Mouse (Mus musculus) NIH3T3 (cell line): ENCODE results near the gene Dmbx1.

Experiments used
- DNase-seq: peaks from one replicate; pipeline ENCODE4 v3.0.0-alpha.2; 2012; ENCODE audit warnings: low read depth

Gene Dmbx1

DNA sequence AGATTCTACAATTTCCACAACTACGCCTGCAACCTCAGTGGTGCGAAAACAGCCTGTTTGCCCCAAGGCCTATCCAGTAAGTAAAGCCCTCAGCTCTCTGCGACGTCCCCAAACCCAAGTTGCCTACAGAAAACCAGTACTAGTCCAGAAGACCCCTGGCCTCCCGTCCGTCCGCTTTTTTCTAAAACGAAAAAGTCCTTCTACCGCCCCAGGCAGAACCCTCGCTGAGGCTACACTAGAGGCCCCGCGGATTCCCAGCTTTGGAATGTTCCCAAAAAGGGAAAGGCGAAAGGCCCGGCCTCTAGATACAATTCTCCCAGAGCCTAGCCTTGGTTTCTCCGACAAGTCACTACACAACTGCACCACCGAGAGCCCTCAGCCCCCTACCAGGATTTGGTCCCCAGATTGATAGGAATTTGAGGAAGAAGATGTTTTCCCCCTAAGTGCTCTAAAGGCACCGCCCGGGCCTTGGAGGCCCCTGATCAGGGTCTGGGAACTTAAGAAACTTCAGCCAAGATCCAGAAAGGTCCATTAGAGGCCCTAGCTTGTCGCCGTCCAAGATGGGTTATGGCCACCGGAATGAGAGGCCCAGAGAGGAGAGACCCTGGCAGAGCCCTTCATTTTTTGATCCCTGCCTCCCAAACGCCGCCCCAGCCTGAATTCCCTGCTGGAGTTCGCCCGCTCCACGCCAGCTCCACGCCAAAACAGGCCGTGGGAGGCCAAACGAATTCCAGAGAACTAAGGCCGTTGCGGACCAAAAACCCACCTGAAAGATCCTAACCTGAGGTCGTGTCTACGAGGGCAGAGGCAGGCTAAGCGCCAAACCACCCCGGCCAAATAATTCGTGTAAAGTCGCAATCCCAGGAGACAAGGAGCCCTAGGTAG is 1.2 kb downstream of the Dmbx1 start:
- DNase-seq, result no peak

DNA sequence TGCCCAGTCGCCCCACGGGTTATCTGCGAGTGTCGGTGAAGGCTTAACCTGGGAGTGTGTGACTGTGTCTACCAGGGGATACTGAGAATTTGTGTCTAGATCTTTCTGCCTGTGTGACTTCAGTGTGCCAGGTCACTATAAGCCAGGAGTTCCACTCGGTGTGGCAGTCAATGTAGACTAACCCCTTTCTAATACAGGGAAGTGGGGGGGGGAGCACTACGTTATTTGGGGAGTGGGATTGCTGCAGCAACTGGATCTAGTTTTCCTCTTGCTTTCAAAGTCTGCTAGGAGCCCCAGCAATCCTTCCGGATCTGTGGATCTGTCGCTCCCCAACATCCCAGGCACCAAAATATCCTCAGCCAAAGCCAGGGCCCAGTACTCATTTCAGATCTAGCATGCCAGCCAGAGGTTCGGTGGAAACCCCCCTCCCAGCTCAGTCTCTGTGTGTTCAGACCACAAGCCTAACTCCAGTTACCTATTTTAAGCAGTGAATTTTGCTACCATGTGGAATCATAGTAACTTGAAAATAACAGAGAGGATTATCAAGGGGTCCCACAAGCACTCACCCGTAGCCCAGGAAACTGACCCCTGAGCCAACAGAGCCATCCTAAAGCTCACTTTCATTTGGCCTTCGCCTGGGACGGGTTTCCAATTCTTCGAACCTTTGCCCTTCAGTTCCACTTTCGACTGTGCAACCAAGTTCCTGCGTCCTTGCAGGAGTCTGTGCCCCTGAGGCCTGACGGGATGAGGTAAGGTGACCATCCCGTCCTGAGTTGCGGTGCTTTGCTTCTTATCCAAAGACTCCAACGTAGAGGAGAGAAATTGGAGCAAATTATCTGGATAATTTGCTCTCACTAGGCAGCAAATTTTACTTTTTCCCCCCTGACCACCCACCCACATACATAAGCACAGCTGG is 2.4 kb downstream of the Dmbx1 start:
- no peak for DNase-seq

DNA sequence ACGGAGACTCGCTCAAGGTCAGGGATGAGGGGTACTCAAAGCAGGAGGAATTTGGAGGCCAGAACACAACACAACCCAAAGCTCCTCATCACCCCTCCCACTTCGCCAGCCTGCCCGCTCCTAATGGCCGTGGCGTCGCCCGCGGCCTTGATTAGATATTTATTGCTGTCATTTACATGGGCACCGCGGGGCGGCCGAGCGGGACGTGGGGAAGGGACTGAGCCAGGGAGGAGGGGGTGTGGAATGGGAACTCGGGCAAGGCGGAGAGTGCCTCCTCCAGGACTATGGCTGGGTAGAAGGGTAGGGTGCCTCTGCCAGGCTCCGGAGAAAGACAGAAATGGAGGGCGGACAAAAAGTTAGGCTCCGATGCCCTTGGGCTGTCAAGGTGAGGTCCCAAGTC is 3.1 kb downstream of the Dmbx1 start:
- no peak for DNase-seq

DNA sequence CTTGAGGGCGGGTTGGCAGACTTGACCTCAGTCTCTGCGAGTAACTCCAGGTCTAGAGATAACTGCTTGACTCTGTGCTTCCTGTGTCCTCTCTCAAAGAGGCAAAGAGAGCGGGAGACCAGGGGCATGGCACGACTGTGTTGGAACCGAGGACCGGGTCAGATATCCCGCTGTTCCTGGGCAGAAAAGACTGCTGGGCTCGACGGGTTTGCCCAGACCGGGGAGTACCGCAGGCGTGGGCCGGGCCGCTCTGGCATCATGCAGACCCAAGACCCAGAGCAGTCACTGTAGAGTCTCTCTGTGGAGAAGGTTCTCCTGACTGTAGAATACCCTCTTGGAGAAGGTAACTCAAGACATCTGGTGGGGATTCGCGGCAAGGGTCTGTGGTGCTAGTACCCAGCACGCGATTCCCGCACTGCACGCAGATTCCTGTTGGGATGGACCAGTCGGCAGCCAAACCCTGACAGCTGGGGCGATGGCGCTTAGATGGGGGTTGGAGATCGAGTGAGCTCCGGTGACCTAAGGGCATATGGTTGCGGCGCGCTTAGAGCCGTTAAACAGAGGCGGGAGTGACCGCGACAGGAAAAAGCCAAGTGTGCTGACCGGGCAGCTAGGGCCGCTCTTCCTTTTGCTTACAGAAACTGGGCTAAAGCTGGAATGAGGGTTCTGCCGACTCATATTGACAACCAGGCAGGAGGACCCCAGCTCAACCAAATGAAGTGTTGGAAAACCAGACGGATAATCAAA is 3.7 kb downstream of the Dmbx1 start:
- no peak for DNase-seq

DNA sequence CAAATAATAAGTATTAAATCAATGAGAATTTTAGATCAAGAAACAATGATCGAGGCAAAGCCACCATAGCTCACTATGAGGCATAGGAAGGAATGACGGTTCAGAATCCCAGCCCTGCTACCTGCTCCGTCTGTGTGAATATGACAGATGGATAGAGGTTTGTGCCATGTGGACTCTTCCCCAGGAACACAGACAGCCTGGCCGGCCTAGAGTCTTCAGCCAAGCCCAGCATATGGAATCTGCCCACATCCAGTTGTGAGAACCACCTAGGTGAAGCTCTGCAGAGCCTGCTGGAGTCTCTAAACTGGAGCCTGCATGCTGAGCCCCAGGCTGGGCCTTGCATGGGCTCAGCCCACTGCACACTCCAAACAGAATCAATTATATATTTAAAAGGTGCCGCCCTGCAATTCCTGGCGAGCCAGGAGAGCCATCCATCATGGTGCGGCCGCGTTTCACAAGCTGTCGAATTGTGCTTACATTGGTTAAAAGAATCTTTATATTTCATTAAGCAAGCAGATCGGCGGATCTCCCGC is 8.1 kb downstream of the Dmbx1 start:
- DNase-seq, result no peak

DNA sequence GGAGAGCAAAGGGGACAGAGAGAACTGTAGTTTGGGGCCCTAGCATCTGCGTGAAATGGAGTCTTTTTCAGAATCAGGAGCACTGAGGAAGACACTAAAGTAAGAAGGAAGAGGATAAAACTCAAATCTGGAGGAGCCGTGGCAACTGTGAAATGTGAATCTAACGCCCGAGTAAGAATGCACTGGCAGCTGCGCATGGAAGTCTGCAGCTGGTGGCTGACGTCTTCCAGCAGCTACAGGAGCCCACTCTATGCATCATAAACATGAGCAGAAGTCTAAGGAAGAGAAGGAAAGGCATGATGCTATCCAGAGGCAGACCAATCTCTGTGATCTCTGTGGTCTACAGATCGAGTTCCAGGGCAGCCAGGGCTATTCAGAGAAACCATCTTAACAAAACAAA is 12.1 kb downstream of the Dmbx1 start:
- no peak for DNase-seq

DNA sequence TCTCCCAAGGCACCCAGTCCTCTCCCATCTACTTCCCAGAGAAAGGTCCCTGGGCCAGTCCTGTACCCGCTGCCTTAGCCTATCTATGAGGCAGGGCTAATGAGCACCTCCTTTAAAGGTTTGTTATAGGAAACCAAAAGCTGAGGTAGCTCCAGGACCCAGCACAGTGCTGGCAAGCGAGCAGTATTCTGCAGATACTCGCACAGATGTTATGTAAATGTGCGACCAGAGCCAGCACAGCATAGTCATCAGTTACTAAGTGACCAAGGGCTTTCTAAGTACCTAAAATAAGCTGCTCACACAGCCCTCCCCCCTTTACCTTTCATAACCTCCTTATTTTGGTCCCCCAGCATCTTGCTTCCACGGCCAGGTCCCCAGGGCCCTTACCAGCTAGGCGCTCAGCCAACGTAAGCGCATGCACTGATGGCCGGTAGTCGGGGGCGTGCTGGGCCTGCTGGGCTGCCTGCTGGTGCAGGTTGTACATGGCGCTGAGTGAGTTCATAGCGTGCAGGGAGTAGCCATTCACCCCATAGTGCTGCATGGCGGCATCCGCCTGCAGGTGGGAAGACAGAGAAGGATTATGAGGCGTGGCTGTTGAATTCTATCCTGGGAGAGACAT is 16.4 kb downstream of the Dmbx1 start:
- DNase-seq, result peak; percentile 34

DNA sequence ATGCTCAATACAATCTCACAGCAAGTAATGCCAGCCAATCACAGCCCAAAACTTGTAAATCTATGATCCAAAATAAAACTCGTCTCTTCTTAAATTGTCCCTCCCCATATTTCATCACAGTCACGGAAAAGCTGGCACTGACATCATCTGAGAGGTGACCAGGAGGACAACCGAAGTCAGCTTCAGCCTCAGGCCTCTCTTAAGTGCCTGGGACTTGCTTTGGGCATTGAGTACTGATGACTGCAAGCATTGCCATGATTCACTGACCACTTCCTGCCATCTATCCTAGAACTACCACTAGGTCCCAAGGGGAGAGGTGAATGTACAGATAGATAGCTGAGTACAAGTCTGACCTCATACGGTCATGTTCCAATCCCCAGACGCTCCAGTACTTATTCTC is 17.0 kb downstream of the Dmbx1 start:
- DNase-seq, result peak; percentile 52

DNA sequence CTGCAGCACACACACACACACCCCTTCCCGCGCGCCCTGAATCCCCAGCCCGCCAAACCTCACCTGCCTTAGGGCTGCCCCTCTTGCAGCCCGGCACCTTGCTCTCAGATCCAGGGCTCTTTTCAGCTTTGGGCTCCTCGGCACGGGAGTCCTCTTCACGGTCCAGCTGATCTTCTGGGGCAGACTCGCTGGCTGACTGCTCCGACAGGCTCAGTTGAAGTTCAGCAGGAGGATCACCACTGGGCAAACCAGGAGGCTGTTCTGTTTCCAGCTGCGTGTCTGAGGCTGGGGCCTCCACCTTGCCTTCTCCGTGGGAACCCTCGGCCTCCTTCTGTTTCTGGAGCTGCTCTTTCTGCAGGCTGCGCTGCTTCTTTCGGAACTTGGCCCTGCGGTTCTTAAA is 19.8 kb downstream of the Dmbx1 start:
- DNase-seq, result no peak

DNA sequence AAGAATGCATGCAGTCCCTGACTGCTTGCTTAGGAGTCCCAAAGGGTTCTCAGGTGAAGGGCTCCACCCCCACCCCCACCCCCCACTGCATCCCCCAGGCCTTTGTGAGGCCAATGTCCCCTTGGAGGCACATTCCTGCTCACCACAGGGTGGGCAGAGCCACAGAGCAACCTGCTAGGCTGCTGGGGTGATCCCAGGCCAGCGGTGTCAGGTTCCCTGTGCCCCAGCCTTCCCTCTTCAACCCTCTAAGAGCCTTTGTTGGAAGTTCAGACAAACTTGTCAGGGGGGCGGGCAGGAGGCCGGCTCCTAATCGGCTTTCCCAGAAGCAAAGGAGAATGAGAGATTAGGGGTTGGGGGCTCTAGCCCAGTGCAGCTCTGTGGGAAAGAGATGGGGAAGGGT is 28.1 kb downstream of the Dmbx1 start:
- DNase-seq, result no peak

DNA sequence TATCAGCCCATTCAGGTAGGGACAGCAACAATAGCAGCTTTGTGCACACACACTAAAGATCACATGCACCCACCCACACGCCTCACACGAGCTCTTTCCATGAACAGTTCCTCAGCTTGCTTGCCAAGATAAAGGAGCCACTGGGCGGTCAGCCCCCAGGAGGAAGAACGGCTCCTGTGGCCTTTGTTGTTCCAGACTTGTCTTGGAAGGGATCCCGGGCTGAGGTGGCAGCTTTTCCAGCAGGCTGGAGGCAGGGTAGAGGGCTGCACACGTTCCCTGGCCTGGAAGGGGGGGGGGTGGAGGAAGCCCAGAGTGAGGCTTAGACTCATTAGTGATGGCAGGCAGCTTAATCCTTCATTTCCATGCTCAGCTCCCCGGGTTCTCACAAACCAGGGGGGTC is 31.1 kb downstream of the Dmbx1 start:
- peak; percentile 47 for DNase-seq

DNA sequence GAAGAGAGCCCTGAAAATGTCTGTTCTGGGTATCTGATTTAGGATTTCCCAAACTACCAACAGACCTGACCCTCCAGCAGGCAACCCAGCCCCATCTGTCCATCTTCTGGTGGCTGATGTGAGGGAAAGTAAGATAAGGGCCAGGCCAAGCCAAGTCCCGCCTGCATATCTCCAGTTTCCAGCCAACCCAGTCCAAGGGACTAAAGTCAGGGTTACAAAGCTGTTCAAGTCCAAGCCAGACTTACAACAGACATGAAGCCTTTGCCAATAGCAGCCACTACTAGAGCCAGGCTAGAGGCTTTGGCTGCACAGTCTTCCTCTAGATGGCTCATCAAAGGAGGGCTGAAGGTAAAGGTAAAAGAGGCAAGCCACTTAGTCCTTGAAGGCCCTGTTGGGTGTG is 31.7 kb downstream of the Dmbx1 start:
- peak; percentile 14 for DNase-seq

DNA sequence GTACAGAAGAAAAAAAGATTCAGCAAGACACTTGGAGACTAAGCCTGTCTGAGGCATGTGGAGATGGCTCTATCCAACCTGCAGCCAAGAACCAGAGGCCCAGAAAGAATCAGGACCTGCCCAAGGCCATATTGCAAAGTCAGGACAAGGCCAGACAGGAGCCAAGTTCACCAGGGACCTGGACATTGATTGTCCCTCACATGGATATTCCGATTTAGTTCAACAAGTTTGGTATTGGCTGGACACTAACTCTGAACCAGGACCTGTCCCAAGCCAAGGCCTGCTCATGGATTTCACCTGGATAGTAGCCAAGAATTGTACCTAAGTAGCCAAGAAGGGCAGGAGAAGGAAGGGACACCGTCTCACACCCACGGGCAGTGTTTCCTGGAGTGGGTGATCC is 32.9 kb downstream of the Dmbx1 start:
- DNase-seq, result no peak

DNA sequence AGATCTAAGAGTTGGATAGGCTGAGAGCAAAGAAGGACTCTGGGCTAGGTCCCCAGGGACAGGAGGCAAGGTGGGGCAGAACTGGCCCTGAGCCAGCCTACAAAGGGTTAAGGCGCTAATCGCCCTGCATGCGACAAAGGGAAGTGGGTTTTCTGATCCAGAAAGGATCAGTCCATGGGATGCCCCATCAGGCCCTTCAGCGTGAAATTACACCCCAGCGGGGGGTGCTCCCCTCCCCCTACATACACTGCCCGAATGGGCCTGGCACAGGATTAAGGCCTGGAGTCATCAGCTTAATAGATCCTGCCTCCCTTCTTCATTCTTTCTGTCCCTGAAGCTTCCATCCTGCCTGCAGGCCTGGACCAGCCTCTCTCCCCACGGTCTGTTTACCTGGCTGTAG is 34.0 kb downstream of the Dmbx1 start:
- DNase-seq, result no peak

DNA sequence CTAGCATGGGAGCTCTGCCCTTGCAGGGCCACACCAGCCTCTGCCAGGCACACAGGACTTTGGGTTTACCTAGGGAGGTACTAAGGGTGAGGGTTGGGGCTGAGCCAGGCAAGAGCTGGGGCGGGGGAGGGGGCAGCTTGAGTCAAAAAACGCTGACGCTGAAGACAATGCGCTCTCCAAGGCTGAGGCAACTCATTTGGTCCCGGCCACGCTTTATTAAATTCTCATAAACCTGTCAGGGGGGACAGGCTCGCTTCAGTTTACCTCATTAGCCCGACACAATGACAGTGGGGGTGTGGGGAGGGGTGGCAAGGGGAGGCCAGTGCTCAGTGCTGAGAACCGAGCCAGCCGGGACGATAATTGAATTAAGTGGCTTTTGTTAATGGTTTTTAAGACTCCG is 35.4 kb downstream of the Dmbx1 start:
- no peak for DNase-seq

DNA sequence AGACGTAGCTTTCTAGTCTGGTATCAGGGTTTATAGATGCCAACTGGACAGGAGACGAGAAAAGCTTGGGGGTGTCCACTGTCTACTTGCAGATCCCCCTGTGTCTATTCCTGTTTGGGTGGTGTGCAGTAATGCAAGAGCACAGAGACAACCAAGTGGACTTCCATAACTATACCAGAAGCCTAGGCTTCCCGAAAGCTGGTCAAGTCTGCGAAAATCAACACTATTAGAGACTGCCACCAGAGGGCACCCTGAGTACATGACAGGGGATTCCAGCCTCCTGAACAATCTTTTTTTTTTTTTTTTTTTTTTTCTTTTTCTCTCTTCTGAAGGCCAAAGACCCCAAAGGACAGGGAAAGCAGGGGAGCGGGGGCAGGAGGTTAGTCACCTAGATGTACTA is 36.9 kb downstream of the Dmbx1 start:
- DNase-seq, result peak; percentile 93

DNA sequence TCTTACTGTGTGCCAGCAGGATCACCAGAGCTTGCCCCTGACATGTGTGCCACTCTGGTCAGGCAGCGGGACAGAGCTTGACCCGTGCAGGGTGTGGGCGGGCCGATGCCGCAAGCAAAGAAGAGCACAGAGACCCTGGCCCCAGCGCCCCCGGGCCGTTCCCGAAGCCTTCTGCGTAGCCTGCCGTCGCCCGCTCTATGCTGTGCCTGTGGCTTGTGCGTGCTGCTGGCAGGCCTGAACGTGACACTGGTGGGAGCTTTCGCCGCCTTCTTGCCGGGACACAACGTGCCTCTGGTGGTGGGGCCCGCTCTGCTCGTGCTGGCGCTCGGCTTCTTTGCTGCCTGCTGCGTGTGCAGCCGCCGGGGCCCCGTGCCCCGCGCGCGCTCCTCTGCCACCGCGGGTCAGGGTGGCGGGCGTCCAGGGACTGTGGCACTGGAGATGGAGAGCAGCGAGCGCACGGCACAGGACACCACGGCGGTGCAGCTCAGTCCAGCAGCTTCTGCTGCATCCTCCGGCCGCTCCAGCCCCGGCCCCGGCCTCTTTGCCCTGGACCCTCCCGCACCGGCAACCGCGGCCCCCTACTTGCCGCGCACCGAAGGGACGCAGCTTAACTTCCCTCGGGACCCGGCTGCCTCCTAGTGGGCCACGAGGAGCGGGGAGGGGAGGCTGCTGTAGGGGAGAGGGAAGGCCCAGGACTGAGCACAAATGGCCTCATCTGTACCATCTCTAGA is 41.7 kb downstream of the Dmbx1 start:
- DNase-seq, result no peak

DNA sequence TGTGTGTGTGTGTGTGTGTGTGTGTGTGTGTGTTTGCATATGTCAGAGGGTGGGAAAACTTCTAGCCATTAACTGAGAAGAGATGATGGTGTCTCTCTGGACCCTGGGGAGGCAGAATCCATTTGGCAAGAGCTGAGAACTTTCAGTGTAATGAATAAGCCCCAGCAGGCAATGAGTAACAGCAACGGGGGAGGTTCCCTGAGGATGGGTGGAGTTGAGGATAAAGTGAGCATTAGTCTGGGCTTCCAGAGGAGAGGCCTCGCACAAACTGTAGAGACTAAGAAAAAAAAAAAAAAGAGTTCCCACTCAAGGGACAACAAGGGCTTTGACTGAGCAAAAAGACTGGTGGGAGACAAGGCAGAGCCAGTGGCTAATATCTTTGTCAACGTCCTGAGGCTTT is 45.4 kb downstream of the Dmbx1 start:
- peak; percentile 80 for DNase-seq

DNA sequence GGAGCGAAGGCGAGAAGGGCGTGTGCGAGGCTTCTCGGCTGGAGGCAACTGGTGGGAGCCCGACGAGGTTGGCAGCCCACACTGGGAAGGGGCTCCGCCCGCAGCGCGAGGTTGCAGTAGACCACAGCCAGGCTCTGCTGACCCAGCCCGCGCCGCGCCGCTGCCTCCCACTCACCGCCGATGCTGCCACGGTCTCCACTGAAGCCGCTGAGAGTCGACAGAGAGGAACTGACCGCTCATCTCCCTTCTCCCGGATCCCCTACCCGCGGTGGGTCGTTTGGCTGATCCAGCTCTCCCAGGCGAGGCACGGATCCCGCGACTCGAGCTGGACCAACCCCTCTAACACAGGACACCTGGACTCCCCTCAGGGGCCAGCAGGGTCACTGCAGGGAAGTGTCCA is 49.2 kb downstream of the Dmbx1 start, which contains the start of gene 6430628N08Rik:
Gene 6430628N08Rik (plus strand): TSS at position 113 of the 400 bp plus-strand sequence.
- DNase-seq, result no peak

DNA sequence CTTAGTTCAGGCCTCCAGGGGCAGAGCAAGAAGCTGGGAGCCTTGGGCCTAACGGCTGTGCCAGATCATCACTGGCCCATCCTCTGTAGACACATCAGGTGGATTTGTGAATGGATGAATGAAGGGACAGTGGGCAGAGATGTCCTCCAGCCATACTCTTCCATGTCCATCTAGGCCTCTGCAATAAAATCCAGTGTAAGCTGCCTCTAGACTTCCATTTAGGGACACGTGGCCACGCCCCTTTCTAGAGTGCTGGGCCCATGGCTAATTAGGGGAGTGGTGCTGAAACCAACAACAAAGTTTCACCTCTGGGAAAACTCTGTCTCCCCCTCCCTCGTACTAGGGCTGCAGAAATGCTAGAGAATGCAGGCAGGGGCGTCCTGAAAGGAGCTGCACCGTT is 49.7 kb downstream of the Dmbx1 start:
- DNase-seq, result no peak

DNA sequence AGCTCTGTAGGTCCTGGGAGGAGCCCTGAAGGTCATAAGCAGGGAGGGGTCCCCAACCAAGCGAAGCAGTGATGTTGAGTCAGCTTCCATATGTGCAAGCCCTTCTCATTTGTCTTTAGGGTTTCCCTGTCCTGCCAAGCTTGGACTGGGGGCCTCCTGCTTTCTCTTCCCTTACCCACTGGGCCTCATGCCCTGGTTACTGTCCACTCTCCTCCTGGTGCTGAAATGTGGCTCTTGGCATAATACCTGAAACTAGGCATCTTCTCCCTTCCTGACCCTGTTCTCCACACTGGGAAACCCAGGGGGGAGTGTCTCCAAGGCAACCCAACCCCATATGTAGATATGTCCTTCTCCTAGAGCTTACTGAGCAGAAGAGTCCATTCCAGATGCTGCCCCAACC is 52.9 kb downstream of the Dmbx1 start:
- DNase-seq, result peak; percentile 67
